Mouse (Mus musculus): Measurements from ENCODE around the gene Atp2c1.

The Atp2c1 gene

GRCm38 (mm10) chr9:105366199-105366598 lies 160.9 kb downstream of the Atp2c1 start:
- no peak for DNase-seq (ENCODE audit: low read depth, low spot score)

- DNase-seq (ENCODE audit: low read depth, low spot score), result no peak
Measured at GRCm38 (mm10) chr9:105363520-105364231, 163.4 kb downstream of the Atp2c1 start.

DNA sequence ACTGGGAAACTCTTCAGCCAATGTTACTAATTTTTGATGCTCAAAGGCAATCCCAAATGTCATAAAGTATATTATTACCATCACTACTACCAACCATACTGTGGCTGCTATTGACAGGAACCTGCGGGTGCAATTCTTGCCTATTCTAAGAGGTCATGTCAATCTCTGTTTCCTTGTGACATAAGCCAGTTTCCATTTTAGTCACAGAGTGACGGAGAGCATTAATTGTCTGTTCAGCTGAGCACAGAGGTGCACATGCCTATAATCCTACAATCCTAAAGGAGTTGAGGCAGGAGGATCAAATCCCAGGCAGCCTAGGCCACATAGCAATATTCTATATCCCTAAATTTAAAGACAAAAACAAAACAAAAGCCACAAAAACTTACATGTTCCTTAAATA lies 164.9 kb downstream of the Atp2c1 start:
- DNase-seq (ENCODE audit: low read depth, low spot score), result no peak
